Mouse (Mus musculus): ENCODE measurements around the gene Yy2. TPM values are rescaled to one million over a fixed set of nuclear protein-coding genes. Genes with fewer than 3 reads are reported as not detected.

Yy2 gene
- polyA plus RNA-seq, 1 experiment from 2014 or later = 1.1 TPM

DNA sequence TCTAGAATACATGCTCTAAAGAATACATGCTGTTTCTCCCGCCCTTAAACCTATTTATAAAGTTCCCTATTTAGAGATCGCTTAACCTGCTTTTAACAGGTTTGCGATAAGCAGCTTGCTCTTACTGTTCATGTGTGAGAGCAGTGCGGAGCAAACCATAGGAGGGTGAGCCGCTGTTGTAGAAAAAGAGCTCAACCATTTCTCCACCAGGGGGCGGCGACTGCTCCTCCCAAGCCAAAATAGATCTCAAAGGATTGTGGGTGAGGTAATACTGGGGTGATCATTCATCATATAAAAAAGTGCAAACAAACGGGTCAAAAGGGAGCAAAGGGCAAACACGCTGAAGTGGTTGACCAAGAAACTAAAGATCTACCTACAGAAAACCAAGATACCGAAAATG, 5.0 kb downstream of the Yy2 start:
- no peaks in the 10 kb centered on the region for H3K27me3 ChIP-seq (replicated peaks)
- no peak for ATAC-seq (ENCODE audit: low FRiP score)
- no peaks in the 10 kb centered on the region for H3K4me1 ChIP-seq
- no peak overlapping the region for H3K4me2 ChIP-seq
- H3K9ac ChIP-seq (replicated peaks) = no peak overlapping the region
- peaks cover 4% of the 10 kb centered on the region; the same call in 1 of the 2 replicates for H3K36me3 ChIP-seq
- 83% methylated on average over 10 of the region's 10 CpGs for WGBS
- H3K4me3 ChIP-seq (replicated peaks) = no peak overlapping the region
- no peaks in the 10 kb centered on the region for H3K9me3 ChIP-seq (replicated peaks)
- no peak overlapping the region for H3K27ac ChIP-seq (replicated peaks)

DNA sequence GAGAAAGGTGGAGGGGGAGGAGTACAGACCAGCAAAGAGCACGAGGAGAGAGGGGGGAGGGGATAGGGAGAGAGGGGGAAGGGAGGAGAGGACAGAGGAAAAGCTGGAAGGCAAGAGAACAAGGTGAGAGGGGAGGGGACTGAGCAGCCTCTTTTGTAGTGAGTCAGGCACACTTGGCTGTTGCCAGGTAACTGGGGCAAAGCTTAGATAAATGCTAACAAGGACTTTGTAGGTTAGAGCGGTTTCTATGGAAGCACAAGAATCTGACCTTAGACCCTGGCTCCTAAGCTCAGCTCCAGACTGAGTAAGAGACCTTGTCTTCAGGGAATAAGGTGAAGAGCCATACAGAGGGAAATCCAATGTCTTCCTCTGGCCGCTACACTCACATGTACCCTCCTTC, 21.7 kb downstream of the Yy2 start:
- no peak overlapping the region for H3K4me2 ChIP-seq
- no peak overlapping the region for H3K9ac ChIP-seq (replicated peaks)
- H3K27me3 ChIP-seq (replicated peaks) = no peaks in the 10 kb centered on the region
- H3K36me3 ChIP-seq = no peaks in the 10 kb centered on the region
- no peaks in the 10 kb centered on the region for H3K9me3 ChIP-seq (replicated peaks)
- no peak for ATAC-seq (ENCODE audit: low FRiP score)
- H3K27ac ChIP-seq (replicated peaks) = no peak overlapping the region
- no peaks in the 10 kb centered on the region for H3K4me1 ChIP-seq
- no peak overlapping the region for H3K4me3 ChIP-seq (replicated peaks)
- WGBS = 24% methylated on average over 3 of the region's 3 CpGs

Other genes with a start within 250 kb of the Yy2 start
- gene Phex, start 153.7 kb downstream of the Yy2 start, polyA plus RNA-seq (2015; fragmentation: Nextera tagmentation; extraction: Ambion mirVana) = 0.43 and 0.56 TPM in 2 replicates
- 130 and 162 TPM in 2 replicates for gene Sms, start 76.7 kb downstream of the Yy2 start, polyA plus RNA-seq (2015; fragmentation: Nextera tagmentation; extraction: Ambion mirVana)
- 29.9 and 30.3 TPM in 2 replicates for gene Mbtps2, start 29.7 kb upstream of the Yy2 start, polyA plus RNA-seq (2015; fragmentation: Nextera tagmentation; extraction: Ambion mirVana)
- gene Smpx, start 129.9 kb upstream of the Yy2 start, polyA plus RNA-seq (2015; fragmentation: Nextera tagmentation; extraction: Ambion mirVana) = 2.9 and 4.5 TPM in 2 replicates
- 1.5 and 1.6 TPM in 2 replicates for gene Klhl34, start 249.4 kb upstream of the Yy2 start, polyA plus RNA-seq (2015; fragmentation: Nextera tagmentation; extraction: Ambion mirVana)

Measured in neural tube, embryonic 15.5 days (tissue).